Mouse (Mus musculus) stomach, embryonic 14.5 days (tissue): ENCODE data around the gene Gm5565. TPM values are rescaled to one million over a fixed set of nuclear protein-coding genes. Genes with fewer than 3 reads are reported as not detected.

Experiments used
- polyA plus RNA-seq: library from polyadenylated mRNA; unstranded; fragments of >200 nt; fragmentation: Nextera tagmentation; extraction: Ambion mirVana; gene quantifications from 2 replicates; pipeline ENCODE4 v1.2.1, GENCODE M21; 2014

Gm5565 gene
- polyA plus RNA-seq, 1 experiment from 2014 or later, result not detected

Other genes starting within 250 kb of the Gm5565 start
- gene Cyp3a25, start 150.9 kb downstream of the Gm5565 start, polyA plus RNA-seq, result not detected in 2 replicates
- gene Cyp3a59, start 81.3 kb downstream of the Gm5565 start, polyA plus RNA-seq, result not detected in 2 replicates
- gene Gm6309, start 10.2 kb upstream of the Gm5565 start, polyA plus RNA-seq, result not detected in 2 replicates
- gene 1700001J03Rik, start 24.8 kb upstream of the Gm5565 start, polyA plus RNA-seq, result not detected in 2 replicates
- 40.6 TPM in 2 replicates for gene Rnf6, start 61.0 kb upstream of the Gm5565 start, polyA plus RNA-seq
- gene Cdk8, start 70.7 kb upstream of the Gm5565 start, polyA plus RNA-seq, result 24.6 and 24.7 TPM in 2 replicates
- 1.8 and 2.0 TPM in 2 replicates for gene Wasf3, start 224.4 kb upstream of the Gm5565 start, polyA plus RNA-seq